Mouse (Mus musculus): ENCODE results near the gene Tfec.

Gene Tfec

DNA sequence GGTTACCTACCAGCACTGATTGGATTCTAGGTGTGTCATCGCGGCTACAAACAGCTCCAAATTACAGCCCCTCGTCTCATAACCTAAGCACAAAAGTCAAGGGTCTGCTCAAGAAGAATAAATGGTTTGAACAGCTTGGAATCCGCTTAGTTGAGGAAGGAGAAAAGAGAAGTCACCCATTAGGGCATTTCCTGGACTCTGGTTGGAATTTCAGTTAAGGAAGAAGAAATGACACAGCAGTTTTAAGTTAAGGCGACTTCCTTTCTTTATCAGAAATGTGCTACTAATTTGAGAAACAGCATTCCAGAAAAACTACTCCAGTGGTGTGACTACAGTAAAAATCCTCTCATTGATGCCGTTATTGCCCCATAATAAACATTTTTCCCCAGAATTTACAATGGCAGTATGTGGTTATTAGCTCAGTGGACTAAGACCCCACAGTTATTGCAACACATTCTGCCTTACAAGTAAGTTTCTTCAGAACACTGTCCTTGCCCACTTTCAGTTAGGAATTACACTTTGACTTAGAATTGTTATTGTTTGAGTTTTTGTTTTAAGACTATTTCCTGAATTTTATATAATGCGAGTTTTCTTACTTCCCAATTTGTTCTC, at the start of gene Tfec:
Gene Tfec, minus strand, starts transcription at position 191 of the 612 bp plus-strand sequence.
- no peak for DNase-seq

DNA sequence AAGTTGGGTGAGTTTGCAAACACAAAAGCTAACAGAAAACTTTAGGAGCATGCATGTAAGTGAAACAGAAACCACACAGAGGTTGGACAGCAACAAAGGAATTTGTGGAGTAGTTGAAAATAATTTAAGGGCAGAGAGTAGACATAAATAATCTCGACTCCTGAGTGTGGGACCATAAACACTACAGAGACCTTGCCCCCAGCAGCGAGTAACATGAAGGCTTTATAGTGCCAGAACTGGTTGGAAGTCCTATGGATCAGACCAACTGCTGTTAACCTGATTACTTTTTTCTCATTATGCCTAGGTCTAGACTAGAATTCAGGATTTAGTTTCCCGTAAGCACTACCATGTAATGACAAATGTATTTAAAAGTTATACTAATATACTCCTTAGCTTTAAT, 49.6 kb upstream of the Tfec start:
- DNase-seq = no peak

DNA sequence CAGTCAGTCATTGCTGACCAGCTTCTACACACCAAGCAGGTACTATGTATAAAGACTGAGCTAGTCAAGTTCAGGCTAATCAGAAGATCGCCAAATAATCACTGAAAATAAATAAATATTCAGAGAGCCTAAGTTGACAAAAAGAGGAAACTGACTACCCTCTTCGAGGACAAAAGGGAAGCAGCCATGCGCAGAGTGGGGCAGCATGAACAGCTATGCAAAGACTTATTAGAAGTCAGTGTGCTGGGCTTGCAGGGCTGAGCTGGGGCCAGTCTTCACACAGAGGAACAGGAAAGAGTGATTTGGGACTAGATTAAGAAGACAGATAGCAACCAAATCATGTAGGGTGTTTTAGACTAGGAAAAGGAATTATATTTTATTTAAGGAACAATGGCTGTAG, 45.3 kb upstream of the Tfec start:
- DNase-seq = no peak

DNA sequence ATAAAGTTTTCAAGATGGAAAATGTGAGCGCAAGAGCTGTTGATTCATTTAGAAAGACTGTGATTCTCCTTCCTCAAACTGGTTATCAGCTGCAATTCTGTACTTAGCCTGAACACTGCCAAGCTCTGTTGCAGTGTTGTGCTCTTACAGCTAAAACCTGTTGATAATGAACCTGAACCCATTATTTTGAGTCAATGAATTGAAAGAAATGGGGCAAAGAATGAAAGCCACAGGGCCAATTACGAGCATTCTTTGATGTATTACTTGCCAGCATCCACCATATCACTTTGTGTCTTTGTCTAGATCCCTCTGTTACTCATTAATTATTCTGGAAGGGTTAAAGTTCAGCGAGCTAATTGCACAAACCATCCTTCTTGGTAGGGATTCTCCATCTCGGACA, 44.2 kb upstream of the Tfec start:
- peak; percentile 10 for DNase-seq

DNA sequence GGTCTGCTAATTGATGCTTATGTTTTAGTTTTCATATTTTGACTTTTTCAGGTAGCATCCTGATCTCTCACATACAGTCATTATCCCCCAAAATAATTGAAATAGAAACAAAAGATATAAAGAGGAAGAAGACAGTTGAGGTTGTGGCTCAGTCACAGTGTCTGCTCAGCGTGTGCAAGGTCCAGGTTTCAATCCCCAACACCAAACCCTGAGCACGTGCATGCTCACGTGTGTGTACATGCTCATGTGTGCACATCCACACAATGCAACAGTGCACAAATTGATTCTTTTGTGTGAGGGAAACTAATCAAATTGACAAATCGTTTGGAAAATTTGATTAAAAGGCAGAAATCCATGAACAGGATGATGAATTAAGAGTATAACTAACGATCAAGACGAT, 32.8 kb upstream of the Tfec start:
- no peak for DNase-seq

DNA sequence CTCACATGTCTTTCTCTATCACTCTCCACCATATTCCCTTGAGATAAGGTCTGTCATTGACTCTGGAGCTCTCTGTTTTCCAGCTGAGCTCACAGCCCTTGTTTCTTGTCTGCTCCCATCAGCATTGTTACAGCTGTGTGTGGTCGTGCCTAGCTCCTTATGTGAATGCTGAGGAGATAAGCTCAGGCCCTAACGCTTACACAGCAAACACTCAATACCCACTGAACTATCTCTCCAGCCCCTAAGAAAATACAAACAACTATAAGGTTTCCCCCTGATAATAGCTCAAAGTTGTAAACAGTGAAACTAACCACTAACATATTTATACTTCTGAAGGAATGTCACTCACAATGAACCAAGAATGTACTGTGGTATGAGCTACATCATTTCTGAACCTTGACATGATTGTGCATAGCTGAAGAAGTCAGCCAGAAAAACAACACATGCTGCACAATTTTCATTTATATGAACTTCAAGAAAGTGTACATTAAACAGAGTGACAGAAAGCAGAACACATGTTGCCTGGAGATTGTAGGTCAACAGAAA, 21.9 kb upstream of the Tfec start:
- no peak for DNase-seq

DNA sequence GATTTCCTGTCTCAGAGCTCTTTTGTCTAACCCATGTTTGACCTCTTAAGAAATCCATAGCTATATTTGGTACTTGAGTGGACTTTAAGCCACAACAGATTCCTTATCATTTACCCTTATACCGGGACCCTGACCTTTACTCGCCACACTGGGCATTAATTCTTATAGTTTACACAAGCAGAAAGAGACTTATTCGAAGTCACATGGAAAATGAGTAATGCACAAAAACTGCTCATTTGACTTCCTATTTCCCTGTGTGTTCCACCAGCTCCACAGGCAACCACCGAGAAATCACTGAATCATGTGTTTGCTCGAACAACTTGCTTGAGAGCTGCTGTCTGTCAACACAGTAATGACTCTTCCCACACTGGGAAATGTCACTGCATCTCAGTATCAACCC, 6.4 kb downstream of the Tfec start:
- DNase-seq = no peak

DNA sequence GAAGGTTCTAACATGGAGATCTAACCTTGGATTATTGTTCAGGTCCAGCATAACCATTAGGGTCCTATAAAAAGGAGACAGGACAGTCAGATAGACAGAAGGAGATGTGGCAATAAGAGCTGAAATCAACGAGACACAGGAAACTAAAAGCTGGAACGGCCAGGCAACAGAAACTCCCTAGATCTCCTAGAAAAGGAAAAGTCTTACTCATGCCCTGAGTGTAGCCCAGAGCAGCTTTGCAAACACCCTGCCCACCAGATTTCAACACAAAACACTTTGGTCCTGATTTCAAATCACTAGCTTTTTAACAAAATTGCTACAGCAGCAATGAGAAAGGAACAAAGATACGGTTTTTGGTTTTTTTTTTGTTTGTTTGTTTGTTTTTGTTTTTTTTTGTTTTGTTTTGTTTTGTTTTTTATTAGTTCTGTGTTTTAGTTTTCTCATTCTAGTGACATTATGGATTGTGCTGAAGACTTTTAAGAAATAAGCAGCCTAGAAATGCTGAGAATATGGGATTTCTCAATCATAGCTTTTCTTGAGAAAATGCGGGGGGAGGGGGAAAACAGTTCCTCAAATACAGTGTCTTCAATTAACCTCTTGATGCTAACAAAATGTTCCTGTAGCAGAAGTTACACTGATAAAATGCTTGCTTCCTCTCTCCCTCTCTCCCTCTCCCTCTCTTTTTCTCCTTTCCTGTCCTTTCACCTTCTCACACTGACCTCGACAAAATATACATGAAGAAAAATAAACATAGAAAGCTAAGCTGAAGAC, 14.5 kb downstream of the Tfec start:
- DNase-seq = no peak

DNA sequence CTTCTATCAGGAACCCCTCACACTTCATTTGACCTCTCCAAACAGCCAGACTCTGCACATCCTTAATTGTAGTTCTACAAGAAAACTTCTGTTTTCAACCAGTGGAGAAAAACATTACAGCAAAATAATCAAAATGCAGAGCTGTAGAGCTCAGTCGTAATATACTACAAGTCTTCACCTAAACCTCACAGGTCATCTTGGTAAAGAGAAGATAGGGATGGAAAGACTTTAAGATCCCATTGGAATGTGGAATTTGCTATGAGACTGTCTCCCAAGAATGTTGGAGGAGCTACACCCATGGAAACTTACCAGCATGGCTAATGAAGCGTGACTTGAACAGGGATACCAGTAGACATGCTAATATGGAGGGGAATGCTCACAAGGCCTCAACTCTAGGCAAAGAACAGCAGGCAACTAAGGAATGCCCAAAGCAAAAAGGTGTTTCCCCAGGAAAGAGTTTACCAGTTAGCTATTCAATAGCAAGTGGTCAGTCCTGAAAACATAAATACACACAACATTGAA, 24.2 kb downstream of the Tfec start:
- no peak for DNase-seq

DNA sequence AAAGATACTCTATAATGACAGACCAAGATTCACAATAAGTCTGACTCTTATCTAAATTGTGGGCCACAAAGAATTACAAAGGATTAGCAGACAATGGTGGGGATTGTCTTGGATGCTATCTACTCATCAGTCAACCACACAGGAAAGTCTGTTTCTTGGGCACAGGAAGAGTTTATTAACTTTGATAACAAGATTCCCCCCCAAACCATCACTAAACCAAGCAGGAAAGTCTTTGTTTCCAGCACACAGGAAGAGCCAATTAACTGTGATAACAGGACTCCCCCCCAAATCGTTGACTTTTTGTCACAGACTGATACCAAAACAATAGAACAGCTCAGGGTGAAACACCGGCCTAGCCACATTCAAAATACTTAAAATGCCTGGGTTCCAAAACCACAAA, 28.2 kb downstream of the Tfec start:
- DNase-seq = no peak

DNA sequence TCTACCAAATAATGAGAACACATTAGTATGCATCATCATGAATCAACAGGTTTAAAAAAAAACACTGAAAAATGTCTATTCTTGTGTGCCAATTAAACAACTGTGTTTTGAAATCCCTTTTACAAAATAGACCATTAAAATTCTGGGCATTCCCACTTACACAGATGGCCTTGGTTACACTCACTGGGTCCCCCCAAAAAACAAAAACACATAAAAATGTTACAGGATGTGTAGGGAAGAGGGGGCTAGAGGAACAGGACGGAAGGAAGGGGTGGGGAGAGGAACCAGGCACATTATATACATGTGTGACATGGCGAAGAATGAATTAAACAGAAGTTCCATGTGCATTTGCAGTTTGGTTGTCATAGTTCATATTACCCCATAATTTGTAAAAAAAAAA, 29.9 kb downstream of the Tfec start:
- no peak for DNase-seq

DNA sequence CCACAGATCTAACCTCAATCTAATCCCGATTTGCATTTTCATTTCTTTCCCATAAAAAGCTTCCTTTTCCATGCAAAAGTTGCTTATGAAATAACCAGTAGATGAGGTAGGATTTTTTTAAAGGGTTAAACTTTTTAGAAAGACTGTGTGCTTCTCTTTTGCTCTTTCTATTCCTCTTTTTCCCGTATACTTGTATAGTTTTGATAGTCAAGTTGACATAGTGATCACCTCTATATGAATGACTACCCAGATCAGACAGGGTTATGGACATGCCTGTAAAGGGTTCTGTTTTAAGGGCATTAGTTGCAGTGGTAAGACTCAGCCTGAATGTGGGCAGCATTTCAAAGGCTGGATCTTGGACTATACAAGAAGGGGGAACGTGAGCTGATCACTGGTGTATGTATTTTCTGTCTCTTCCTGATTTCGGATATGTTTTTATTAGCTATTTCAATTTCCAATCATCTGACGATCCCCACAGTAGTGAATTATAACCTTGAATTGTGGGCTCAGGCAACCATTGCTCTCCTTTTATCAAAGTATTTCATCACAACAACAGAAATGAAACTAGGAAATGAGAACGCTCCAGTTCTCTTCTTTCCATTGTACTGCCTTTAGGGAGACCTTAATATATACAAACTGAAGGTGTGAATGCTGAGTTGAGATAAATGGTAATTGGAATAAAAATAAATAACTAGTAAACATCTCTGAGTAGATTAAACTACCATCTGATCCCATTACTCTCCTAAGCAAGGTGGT, 35.3 kb downstream of the Tfec start:
- no peak for DNase-seq

DNA sequence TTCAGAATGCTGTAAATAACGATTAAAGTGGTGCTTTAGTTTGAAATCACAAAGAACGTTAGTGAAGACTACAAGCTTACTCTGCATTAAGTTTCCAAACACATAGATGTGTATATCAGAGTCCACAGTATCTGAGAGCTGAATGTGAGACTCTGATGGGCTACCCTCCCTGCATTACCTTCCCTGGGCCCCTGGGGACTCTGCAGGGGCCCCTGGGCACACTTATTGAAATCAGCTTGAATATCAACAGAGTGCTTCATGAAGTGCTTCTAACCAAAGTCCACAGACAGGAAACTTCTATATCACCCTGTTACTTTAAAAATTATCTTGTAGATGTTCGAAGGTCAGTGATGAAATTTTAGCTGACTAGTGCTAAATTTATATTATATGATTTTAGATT, 36.2 kb downstream of the Tfec start:
- no peak for DNase-seq

DNA sequence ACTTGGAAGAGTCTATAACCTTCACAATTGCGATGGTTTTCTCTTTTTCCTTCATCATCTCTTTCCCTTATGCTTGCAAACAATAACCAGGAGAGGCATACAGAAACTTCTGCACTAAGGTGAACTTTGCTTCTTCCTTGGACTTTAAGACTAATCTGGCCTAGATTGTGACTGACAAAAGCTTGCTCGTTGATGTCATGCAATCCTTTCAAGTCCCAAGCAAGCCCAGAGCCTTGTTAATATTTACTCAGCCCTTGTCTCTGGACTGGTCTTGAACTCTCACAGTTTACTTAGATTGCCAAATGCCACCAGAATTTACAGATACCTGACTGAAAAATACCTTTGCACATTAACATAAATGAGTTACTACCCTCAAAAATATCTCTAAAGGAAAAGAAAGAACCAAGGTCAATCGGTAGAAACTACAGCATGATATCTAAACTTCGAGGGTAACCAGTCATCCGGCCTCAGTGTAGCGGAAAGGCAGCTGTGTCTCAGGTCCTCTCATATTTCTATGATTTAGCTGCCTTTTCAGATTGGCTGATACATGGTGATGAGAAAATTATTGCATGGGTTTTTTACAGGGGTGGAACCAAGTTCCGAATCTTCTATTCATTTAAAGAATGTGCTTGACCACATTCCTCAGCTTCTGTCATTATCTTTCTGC, 42.2 kb downstream of the Tfec start:
- peak; percentile 90 for DNase-seq

DNA sequence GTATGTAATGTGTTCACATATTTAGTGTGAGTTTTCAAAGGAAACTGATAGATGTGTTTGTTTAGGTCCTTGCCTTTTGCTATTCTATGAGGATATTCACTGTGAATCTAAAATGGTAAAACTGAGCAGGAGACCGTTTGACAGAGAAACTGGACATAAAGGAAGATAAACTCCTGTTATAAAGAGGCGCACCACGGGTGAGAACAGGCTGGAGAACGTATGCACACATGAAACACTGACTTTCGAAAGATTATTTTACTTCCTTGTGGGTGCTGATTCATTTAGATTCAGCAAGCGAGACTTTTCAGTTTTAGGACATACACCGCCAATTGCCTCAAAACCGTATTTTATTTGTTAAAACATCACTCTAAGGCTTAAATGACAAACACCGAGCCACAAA, 43.3 kb downstream of the Tfec start:
- DNase-seq = peak; percentile 11

DNA sequence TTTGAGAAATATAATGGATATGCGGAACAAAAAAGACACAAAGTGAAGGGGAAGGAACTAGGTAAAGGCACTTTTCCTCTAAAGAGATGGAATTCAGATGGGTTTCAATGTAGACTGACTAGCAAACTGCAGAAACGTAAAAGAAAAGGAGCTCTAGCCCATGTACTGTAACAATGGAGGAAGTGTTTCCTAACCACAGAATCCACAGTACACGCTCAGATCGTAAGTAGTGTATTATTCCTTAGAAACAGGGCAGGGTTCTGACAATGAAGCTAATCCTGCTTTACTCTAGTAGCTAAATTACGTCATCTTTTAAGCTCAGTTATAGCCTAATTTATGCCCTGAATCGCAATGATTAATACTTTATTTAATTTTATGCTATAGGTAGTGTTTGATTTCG, 51.7 kb downstream of the Tfec start:
- no peak for DNase-seq

DNA sequence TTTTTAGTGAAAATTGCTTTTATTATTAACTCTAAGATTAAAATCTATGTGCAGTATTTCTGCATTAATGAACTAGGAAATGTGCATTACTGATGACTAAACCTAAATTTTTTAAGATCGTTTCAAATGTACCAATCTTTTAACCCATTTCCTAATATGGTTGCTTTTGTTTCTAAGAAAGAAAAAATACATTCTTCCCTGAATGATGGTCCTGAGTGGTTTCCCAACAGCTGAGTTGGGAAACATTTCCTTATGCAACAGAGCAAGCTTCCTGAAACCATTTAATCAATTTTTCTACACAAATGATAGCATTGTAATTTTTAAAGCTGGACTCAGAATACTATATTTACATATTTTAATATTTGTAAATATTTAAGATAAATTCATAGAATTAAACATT, 62.6 kb downstream of the Tfec start:
- no peak for DNase-seq

DNA sequence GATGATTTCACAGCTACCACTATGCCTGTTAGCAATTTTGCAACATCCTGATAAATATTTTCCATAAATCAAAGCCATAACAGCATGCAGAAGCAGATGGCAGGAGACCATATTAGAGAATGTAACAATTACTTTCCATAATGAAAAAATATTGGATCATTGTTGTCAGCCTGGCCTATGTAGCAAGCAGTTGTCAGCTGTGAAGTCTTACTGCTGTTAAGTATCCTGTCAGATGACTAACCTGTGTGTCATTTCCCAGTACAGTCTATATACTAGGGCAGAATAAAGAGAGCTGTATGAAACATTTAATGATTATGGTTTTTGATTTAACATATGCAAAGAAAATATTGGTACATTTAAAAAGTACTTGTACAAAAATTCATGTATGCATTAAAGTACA, 69.9 kb downstream of the Tfec start:
- DNase-seq = no peak

DNA sequence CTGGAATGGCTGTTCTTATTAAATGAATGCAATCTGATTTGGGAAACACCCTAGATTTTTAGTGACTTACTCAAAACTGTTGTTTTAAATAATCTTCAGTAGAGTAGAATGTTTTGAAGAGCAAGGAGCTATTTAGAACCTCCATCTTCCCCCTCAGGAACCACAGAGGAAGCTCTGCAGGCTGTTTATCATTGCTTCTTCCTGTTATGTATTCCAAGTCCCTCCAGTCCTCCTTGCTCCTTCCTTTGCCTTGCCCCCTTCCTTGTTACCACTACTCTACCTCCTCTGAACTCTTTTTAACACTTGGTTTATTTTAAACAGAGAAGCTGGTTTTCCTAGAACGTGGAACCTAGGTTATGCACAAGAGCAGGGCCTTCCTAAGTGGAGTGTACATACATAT, 76.3 kb downstream of the Tfec start:
- DNase-seq = no peak

DNA sequence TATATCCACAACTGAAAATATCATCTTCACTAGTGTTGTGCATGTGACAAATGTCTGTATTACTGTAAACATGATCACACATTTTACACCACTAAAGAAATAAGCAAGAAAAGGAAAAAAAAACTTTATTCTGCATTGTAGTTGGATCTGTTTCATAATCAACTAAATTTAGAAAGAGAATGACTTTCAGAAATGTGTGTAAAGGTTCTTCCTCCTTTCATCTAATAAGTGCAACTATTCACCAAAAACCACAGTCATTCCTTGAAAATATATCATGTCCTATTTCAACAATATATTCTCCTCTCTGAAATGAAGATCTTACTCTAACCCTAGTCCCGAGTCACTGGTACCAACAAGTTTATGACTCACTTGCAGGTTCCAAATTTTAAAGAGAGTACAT, 91.9 kb downstream of the Tfec start:
- no peak for DNase-seq

DNA sequence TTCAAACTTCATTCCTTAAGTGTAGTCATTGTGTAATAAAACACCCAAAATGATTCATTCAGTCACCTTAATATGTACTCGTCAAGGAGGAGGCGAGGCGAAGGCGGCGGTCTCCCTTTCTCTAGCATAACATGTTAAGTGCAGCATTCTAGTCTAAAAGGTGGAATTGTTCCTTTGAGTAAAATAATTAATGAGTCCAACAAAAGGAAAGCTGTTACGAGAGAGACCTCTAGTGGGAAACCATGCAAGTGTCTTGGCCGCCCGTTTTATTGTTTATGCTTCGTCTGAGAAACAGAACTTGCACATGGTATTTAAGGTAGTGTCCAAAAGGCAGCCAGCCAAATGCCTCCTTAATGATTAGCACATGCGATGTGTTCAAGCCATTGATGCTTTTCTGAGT, 100.6 kb downstream of the Tfec start:
- DNase-seq = peak; percentile 76

DNA sequence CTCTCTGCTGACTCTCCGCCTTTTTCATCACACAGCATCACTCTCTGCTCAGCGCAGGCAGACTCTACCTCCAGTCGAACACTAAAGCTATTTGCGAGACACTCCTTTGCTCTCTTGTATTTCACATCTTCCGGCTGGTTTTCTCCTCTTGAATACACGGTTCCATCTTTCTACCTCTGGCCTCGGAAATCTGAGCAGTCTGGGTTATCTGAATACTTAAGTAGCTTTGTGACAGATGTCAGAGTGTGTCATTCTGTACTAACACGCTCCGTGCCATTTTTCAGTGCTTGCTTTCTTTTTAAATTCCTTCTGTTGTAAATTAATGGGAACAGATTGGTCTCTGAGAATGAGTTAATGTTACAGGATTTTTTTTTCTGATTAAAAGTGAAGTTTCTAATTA, 101.3 kb downstream of the Tfec start:
- DNase-seq = no peak

DNA sequence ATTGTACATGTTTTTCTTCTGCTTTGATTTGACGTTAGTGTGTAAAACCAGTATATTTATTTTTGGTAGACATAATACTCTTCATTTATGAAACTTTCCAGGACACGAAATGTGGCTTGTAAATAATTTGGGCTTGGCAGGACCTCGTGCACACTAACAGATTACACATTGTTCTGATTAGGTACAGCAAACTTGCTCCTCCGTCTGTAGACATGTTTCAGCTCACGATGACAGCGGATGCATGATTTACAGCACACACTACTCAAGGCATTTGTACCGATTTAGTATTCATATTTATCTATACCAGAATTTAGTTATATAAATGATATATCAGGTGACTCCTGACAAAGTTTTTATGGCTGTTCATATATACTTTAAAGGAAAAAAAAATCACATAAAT, 104.2 kb downstream of the Tfec start:
- no peak for DNase-seq

Data from kidney, adult 9 months (tissue).